Mouse (Mus musculus): Measurements from ENCODE around the gene Ltf. TPM values are rescaled to one million over a fixed set of nuclear protein-coding genes. Genes with fewer than 3 reads are reported as not detected.

The Ltf gene
- total and polyA plus RNA-seq, 3 experiments = 0.11 TPM; not detected in 2

DNA sequence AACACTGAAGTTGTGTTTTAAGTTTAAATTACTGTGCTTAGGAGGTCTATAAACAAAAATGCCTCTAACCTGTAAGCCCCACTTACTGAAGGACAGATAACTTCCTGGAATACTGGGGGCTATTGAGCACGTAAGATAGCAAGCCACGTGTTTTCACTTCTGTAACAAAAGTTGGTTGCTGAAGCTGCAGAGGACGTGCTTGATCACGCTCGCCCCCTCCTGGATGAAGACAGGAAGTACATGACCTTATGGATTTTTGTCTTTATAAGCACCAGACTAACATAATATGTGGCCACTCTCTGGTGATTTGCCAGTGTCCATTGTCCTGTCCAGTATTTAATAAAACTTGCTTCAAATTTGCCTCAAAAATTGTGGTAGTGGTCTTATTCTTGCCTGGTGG is 58.7 kb downstream of the Ltf start:
- no peak overlapping the region for H3K9ac ChIP-seq (ENCODE audit: control insufficient read depth, low read depth, low read length, poor library complexity, severe bottlenecking)
- H3K4me1 ChIP-seq (ENCODE audit: control insufficient read depth in 1 of 2, insufficient read depth in 2 of 2, low read length in 2 of 2) = no peaks in the 10 kb centered on the region
- peak; percentile 65 for DNase-seq (ENCODE audit: low read depth, low spot score)
- no peaks in the 10 kb centered on the region for H3K79me2 ChIP-seq (ENCODE audit: control insufficient read depth, insufficient read depth, low read length, poor library complexity)
- H3K9me3 ChIP-seq (replicated peaks; ENCODE audit: insufficient read depth, low read length) = no peaks in the 10 kb centered on the region
- H3K27me3 ChIP-seq (ENCODE audit: control insufficient read depth in 1 of 2, insufficient read depth in 2 of 2, low read length in 2 of 2) = no peaks in the 10 kb centered on the region
- TF ChIP-seq SMC3 (IDR thresholded peaks at IDR 0.05; ENCODE audit: low read depth, low read length) = peak; percentile 51
- TF ChIP-seq RAD21 (IDR thresholded peaks at IDR 0.05; ENCODE audit: low read depth, low read length) = peak; percentile 50
- no peak for TF ChIP-seq CHD2 (IDR thresholded peaks at IDR 0.05; ENCODE audit: low read length)
- TF ChIP-seq CTCF (IDR thresholded peaks at IDR 0.05 in 2 of 3, conservative IDR thresholded peaks at IDR 0.05 in 1 of 3; ENCODE audit: control insufficient read depth in 1 of 3, insufficient read depth in 1 of 3, low read depth in 2 of 3, low read length in 3 of 3, poor library complexity in 1 of 3, severe bottlenecking in 1 of 3) = peak; percentile 47 to 61 (median 55)
- no peak for TF ChIP-seq MAFK (IDR thresholded peaks at IDR 0.05; ENCODE audit: borderline replicate concordance, low read depth, low read length)
- TF ChIP-seq MAX (IDR thresholded peaks at IDR 0.05; ENCODE audit: low read length) = peak; percentile 74
- no peak for TF ChIP-seq BHLHE40 (IDR thresholded peaks at IDR 0.05; ENCODE audit: borderline replicate concordance, low read depth, low read length)
- no peak for TF ChIP-seq MYC (IDR thresholded peaks at IDR 0.05; ENCODE audit: low read depth, low read length)
- no peak for TF ChIP-seq GABPA (IDR thresholded peaks at IDR 0.05; ENCODE audit: low read depth, low read length)
- TF ChIP-seq MYB (IDR thresholded peaks at IDR 0.05; ENCODE audit: low read depth, low read length) = no peak
- no peaks in the 10 kb centered on the region for H3K36me3 ChIP-seq (ENCODE audit: control insufficient read depth in 1 of 2, insufficient read depth in 2 of 2, low read length in 2 of 2)
- no peak overlapping the region for H3K4me3 ChIP-seq (ENCODE audit: control insufficient read depth in 1 of 2, insufficient read depth in 1 of 2, low read depth in 2 of 2, low read length in 2 of 2)
- no peak overlapping the region for H3K27ac ChIP-seq (ENCODE audit: control insufficient read depth, low read depth, low read length)

DNA sequence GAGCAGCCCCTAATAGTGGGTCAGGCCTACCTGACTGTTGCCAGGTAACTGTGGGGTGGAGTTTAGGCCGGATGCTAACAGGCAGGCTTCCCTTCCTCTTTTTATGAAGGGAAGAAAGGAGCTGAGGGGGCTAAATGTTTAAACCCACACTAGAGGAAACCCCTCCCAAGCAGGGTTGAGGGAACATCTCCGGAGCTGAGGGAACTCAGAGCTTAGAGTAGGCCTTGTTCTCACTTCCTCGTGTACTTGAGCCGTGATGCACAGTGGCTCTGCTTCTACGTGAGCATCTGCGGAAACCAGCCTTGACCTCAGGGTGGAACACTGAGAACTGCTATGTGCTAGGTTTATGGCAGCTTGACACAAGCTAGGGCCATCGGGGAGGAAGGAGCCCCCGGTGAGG is 61.7 kb downstream of the Ltf start:
- Histone ChIP-seq H3K4me1 (ENCODE audit: control insufficient read depth in 1 of 2, insufficient read depth in 2 of 2, low read length in 2 of 2) (no peaks in the 10 kb centered on the region; a peak in 1 of 4 replicates), H3K9ac (ENCODE audit: control insufficient read depth, low read depth, low read length, poor library complexity, severe bottlenecking) (no peak overlapping the region), H3K27ac (ENCODE audit: control insufficient read depth, low read depth, low read length) (no peak overlapping the region), H3K9me3 (replicated peaks; ENCODE audit: insufficient read depth, low read length) (no peaks in the 10 kb centered on the region), H3K36me3 (ENCODE audit: control insufficient read depth in 1 of 2, insufficient read depth in 2 of 2, low read length in 2 of 2) (no peaks in the 10 kb centered on the region), H3K79me2 (ENCODE audit: control insufficient read depth, insufficient read depth, low read length, poor library complexity) (no peaks in the 10 kb centered on the region), H3K4me3 (ENCODE audit: control insufficient read depth in 1 of 2, insufficient read depth in 1 of 2, low read depth in 2 of 2, low read length in 2 of 2) (no peak overlapping the region), H3K27me3 (ENCODE audit: control insufficient read depth in 1 of 2, insufficient read depth in 2 of 2, low read length in 2 of 2) (no peaks in the 10 kb centered on the region)
- DNase-seq (ENCODE audit: low read depth, low spot score) = no peak
- TF ChIP-seq CHD1 (IDR thresholded peaks at IDR 0.05; ENCODE audit: low read depth, low read length) (no peak), NRF1 (IDR thresholded peaks at IDR 0.05; ENCODE audit: insufficient read depth, low read depth, low read length, poor library complexity, severe bottlenecking) (no peak), ETS1 (IDR thresholded peaks at IDR 0.05; ENCODE audit: low read depth, low read length) (no peak), SMC3 (IDR thresholded peaks at IDR 0.05; ENCODE audit: low read depth, low read length) (no peak), GABPA (IDR thresholded peaks at IDR 0.05; ENCODE audit: low read depth, low read length) (no peak), EP300 (IDR thresholded peaks at IDR 0.05; ENCODE audit: low read depth in 1 of 2, low read length in 2 of 2) (no peak), MAZ (IDR thresholded peaks at IDR 0.05; ENCODE audit: low read depth, low read length) (no peak), MAFK (IDR thresholded peaks at IDR 0.05; ENCODE audit: borderline replicate concordance, low read depth, low read length) (no peak), USF2 (IDR thresholded peaks at IDR 0.05; ENCODE audit: borderline replicate concordance in 1 of 2, insufficient read depth in 1 of 2, low read depth in 1 of 2, low read length in 2 of 2) (no peak), SIN3A (IDR thresholded peaks at IDR 0.05; ENCODE audit: low read length) (no peak), CHD2 (IDR thresholded peaks at IDR 0.05; ENCODE audit: low read length) (no peak)

All from MEL (cell line).